Mouse (Mus musculus) E14TG2a.4 (cell line): ENCODE data around the gene Palm.
"Not testable (repeated sequence)": the region's sequence is repeated elsewhere in the genome, so short reads cannot be mapped to it uniquely, and the experiment has no call there.

ENCODE experiments used
- CTCF ChIP-seq: conservative IDR thresholded peaks from 2 replicates; pipeline ENCODE4 v1.5.1; 2014; ENCODE audit warnings: low read length
- NANOG ChIP-seq: IDR thresholded peaks from 2 replicates; pipeline ENCODE4 v1.6.1; 2014; ENCODE audit warnings: borderline replicate concordance, low read length, mixed read lengths
- POU5F1 ChIP-seq: IDR thresholded peaks from 2 replicates; pipeline ENCODE4 v1.6.1; 2014; ENCODE audit warnings: low read length, borderline replicate concordance

- not testable (repeated sequence) for TF ChIP-seq CTCF, POU5F1, NANOG
These were observed 33.7 kb upstream of the Palm start for GRCm38 (mm10) chr10:79759675-79760074.
